Mouse (Mus musculus): ENCODE results near the gene Fam120a. TPM values are rescaled to one million over a fixed set of nuclear protein-coding genes. Genes with fewer than 3 reads are reported as not detected.

Gene Fam120a
- polyA plus RNA-seq, 1 experiment from 2014 or later = 18.1 TPM

DNA sequence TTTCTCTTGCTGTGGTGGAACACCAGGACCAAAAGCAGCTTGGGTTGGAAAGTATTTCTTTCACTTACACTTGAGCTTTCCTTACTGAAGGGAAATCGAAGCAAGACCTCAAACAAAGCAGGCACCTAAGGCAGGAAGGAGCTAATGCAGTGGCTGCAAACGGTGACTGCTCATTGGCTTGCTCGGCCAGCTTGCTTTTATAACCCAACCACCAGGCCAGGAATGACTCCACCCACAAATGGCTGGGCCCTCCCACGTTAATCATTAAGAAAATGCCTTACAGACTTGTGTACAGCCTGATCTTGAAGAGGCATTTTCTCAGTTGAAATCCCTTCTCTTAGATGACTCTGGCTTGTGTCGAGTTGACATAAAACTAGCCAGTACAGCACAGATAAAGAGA, 3.2 kb upstream of the Fam120a start:
- H3K9me3 ChIP-seq (ENCODE audit: control insufficient read depth, low read length) = no peaks in the 10 kb centered on the region
- H3K4me2 ChIP-seq (replicated peaks; ENCODE audit: low read depth) = peak overlapping the region; percentile 38
- ATAC-seq (ENCODE audit: low FRiP score, low TSS enrichment) (peak; percentile 57), DNase-seq (ENCODE audit: low spot score) (peak; percentile 90)
- peak overlapping the region; percentile 86 for H3K27ac ChIP-seq (replicated peaks)
- no peak for TF ChIP-seq CTCF (IDR thresholded peaks at IDR 0.05; ENCODE audit: low read depth)
- no peak for TF ChIP-seq EP300 (optimal IDR thresholded peaks at IDR 0.05)
- WGBS = 48% methylated on average over 5 of the region's 5 CpGs
- H3K4me3 ChIP-seq (ENCODE audit: low read depth, low read length) = no peak overlapping the region
- no peaks in the 10 kb centered on the region; the same call in 1 of the 2 replicates for H3K4me1 ChIP-seq (replicated peaks; ENCODE audit: control insufficient read depth, insufficient read depth)
- no peak overlapping the region for H3K9ac ChIP-seq (ENCODE audit: low read length)
- no peaks in the 10 kb centered on the region for H3K27me3 ChIP-seq (ENCODE audit: control insufficient read depth, insufficient read depth, low read length)
- no peaks in the 10 kb centered on the region; the same call in 1 of the 2 replicates for H3K36me3 ChIP-seq (ENCODE audit: control insufficient read depth, insufficient read depth, low read length)

DNA sequence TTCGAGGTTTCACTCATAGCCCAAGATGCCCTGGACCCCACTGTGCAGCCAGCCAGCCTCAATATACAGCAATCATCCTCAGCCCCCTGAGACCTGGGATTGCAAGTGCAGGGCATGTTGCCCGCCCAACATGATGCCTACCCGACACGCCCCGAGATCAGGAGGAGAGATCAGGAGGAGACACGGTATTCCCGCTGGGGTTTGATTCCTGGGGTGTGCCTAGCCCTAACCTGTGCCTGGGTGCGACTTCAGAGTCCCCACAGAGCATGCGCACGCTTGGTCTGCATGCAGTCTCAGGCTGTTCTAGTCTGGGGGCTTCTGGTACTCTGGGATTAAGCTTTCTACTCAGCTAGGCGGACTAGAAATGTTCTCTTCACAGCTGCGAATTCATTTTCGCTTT, 2.7 kb upstream of the Fam120a start:
- Histone ChIP-seq H3K27me3 (ENCODE audit: control insufficient read depth, insufficient read depth, low read length) (no peaks in the 10 kb centered on the region), H3K9me3 (ENCODE audit: control insufficient read depth, low read length) (no peaks in the 10 kb centered on the region), H3K4me1 (replicated peaks; ENCODE audit: control insufficient read depth, insufficient read depth) (no peaks in the 10 kb centered on the region; the same call in 1 of the 2 replicates), H3K9ac (ENCODE audit: low read length) (peak overlapping the region; percentile 47; the same call in 1 of the 2 replicates), H3K27ac (replicated peaks) (peak overlapping the region; percentile 86), H3K4me2 (replicated peaks; ENCODE audit: low read depth) (peak overlapping the region; percentile 38), H3K4me3 (ENCODE audit: low read depth, low read length) (no peak overlapping the region), H3K36me3 (ENCODE audit: control insufficient read depth, insufficient read depth, low read length) (no peaks in the 10 kb centered on the region; the same call in 1 of the 2 replicates)
- DNase-seq (ENCODE audit: low spot score) (peak; percentile 49), ATAC-seq (ENCODE audit: low FRiP score, low TSS enrichment) (no peak)
- no peak for TF ChIP-seq CTCF (IDR thresholded peaks at IDR 0.05; ENCODE audit: low read depth)
- no peak for TF ChIP-seq EP300 (optimal IDR thresholded peaks at IDR 0.05)
- WGBS = 71% methylated on average over 13 of the region's 13 CpGs

GRCm38 (mm10) chr13:48968750-48969088, 902 bp upstream of the Fam120a start:
- DNase-seq (ENCODE audit: low spot score) = no peak
- Histone ChIP-seq H3K27me3 (ENCODE audit: control insufficient read depth, insufficient read depth, low read length) (no peaks in the 10 kb centered on the region), H3K4me3 (ENCODE audit: low read depth, low read length) (peak overlapping the region; percentile 81), H3K27ac (replicated peaks) (peak overlapping the region; percentile 99), H3K9ac (ENCODE audit: low read length) (peak overlapping the region; percentile 96), H3K9me3 (ENCODE audit: control insufficient read depth, low read length) (no peaks in the 10 kb centered on the region), H3K4me2 (replicated peaks; ENCODE audit: low read depth) (peak overlapping the region; percentile 67), H3K36me3 (ENCODE audit: control insufficient read depth, insufficient read depth, low read length) (no peaks in the 10 kb centered on the region; the same call in 1 of the 2 replicates), H3K4me1 (replicated peaks; ENCODE audit: control insufficient read depth, insufficient read depth) (peaks cover 2% of the 10 kb centered on the region; the same call in 1 of the 2 replicates)
- no peak for TF ChIP-seq EP300 (optimal IDR thresholded peaks at IDR 0.05)
- TF ChIP-seq CTCF (IDR thresholded peaks at IDR 0.05; ENCODE audit: low read depth) = no peak
- WGBS = 6% methylated on average over 7 of the region's 7 CpGs
- no peak for ATAC-seq (ENCODE audit: low FRiP score, low TSS enrichment)

- Histone ChIP-seq H3K27me3 (ENCODE audit: control insufficient read depth, insufficient read depth, low read length) (no peaks in the 10 kb centered on the region), H3K4me2 (replicated peaks; ENCODE audit: low read depth) (peak overlapping the region; percentile 86), H3K27ac (replicated peaks) (peak overlapping the region; percentile 99), H3K9ac (ENCODE audit: low read length) (peak overlapping the region; percentile 96), H3K4me3 (ENCODE audit: low read depth, low read length) (peak overlapping the region; percentile 81), H3K4me1 (replicated peaks; ENCODE audit: control insufficient read depth, insufficient read depth) (peaks cover 2% of the 10 kb centered on the region; the same call in 1 of the 2 replicates), H3K9me3 (ENCODE audit: control insufficient read depth, low read length) (no peaks in the 10 kb centered on the region), H3K36me3 (ENCODE audit: control insufficient read depth, insufficient read depth, low read length) (no peaks in the 10 kb centered on the region; the same call in 1 of the 2 replicates)
- TF ChIP-seq EP300 (optimal IDR thresholded peaks at IDR 0.05) (no peak), CTCF (IDR thresholded peaks at IDR 0.05; ENCODE audit: low read depth) (peak; percentile 30; the same call in 1 of the 2 replicates)
- DNase-seq (ENCODE audit: low spot score) (peak; percentile 58), ATAC-seq (ENCODE audit: low FRiP score, low TSS enrichment) (peak; percentile 1; the same call in 1 of the 2 replicates)
- WGBS = under 1% methylated on average over 58 of the region's 58 CpGs
These were observed 681 bp downstream of the Fam120a start for GRCm38 (mm10) chr13:48966851-48967821.

GRCm38 (mm10) chr13:48965559-48966525, 2.0 kb downstream of the Fam120a start:
- ATAC-seq (ENCODE audit: low FRiP score, low TSS enrichment) = peak; percentile 44
- H3K4me1 ChIP-seq (replicated peaks; ENCODE audit: control insufficient read depth, insufficient read depth) = peaks cover 5% of the 10 kb centered on the region; the same call in 1 of the 2 replicates

More at GRCm38 (mm10) chr13:48965559-48966525, 2.0 kb downstream of the Fam120a start:
- 2% methylated on average over 7 of the region's 7 CpGs for WGBS
- peak overlapping the region; percentile 96 for H3K9ac ChIP-seq (ENCODE audit: low read length)
- no peaks in the 10 kb centered on the region for H3K36me3 ChIP-seq (ENCODE audit: control insufficient read depth, insufficient read depth, low read length)
- H3K4me2 ChIP-seq (replicated peaks; ENCODE audit: low read depth) = peak overlapping the region; percentile 86
- peak overlapping the region; percentile 81 for H3K4me3 ChIP-seq (ENCODE audit: low read depth, low read length)
- H3K9me3 ChIP-seq (ENCODE audit: control insufficient read depth, low read length) = no peaks in the 10 kb centered on the region
- peak overlapping the region; percentile 99 for H3K27ac ChIP-seq (replicated peaks)
- DNase-seq (ENCODE audit: low spot score) = peak; percentile 83
- H3K27me3 ChIP-seq (ENCODE audit: control insufficient read depth, insufficient read depth, low read length) = no peaks in the 10 kb centered on the region
- TF ChIP-seq EP300 (optimal IDR thresholded peaks at IDR 0.05) (no peak), CTCF (IDR thresholded peaks at IDR 0.05; ENCODE audit: low read depth) (peak; percentile 71)

Measured in stomach, postnatal 0 days (tissue).